ENCODE assay signal across 1 mouse cellular context in genomic region chr7:127512231-127513015, GRCm38 (mm10).
TF ChIP-seq lines count a peak whose summit lies in the region.

No protein-coding gene starts in this region.

TF ChIP-seq in MEL, 35 proteins besides CTCF, POLR2A, EP300 and RAD21 (continued from another document):
- TF ChIP-seq MXI1 (IDR thresholded peaks at IDR 0.05; ENCODE audit: low read depth, low read length), result 0 out of 2 replicates have a peak, but pooled peaks have one; percentile 22
